Mouse (Mus musculus) kidney, adult 18-20 months (tissue): ENCODE measurements around the gene Esp15.
"Not testable (repeated sequence)": the region's sequence is repeated elsewhere in the genome, so short reads cannot be mapped to it uniquely, and the experiment has no call there.

ENCODE experiments used
- DNase-seq: peaks from one replicate; pipeline ENCODE4 v3.0.0; 2021

Gene Esp15

GRCm38 (mm10) chr17:39640654-39641053 is at the start of gene Esp15:
Esp15 (plus strand) TSS chr17:39640954.
- DNase-seq: not testable (repeated sequence)

DNA sequence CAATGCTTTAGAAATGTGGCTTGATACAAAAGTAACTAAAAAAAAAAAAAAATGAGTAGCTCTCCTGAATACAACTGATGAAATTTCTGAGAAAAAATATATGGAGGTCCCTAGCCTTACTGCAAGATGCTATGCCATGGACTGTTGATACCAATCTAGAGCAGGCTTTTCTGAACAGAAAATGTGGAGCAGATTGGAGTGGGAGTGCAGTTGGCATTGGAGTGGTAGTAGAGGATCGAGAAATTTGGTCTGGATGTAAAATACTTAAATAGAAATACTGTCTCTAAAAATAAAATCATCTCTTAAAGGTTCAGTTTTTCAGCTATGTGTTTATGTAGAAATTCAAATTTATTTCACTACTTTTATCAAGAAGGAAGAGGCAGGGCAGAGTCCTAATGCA is 49.2 kb upstream of the Esp15 start:
- no peak for DNase-seq
